Mouse (Mus musculus) left cerebral cortex, adult 2 months (tissue): ENCODE data around the gene Sv2c. TPM values are rescaled to one million over a fixed set of nuclear protein-coding genes. Genes with fewer than 3 reads are reported as not detected.

ENCODE experiments used
- DNase-seq, 2 experiments: peaks; one replicate each; pipeline ENCODE4 v3.0.0; 2021 to 2022; ENCODE audit warnings: low spot score in 2 of 2, mixed read lengths in 1 of 2; ENCODE audit errors: extremely low spot score in 1 of 2
- H3K27ac ChIP-seq: fragments of 200-600 bp; 2 replicates; pipeline ENCODE4 v1.8.1; 2022
- H3K4me3 ChIP-seq: fragments of 200-600 bp; 2 replicates; pipeline ENCODE4 v1.8.1; 2022
- CTCF ChIP-seq: fragments of 200-600 bp; IDR thresholded peaks from 2 replicates; pipeline ENCODE4 v1.8.1; 2022; ENCODE audit warnings: antibody characterized with exemption, mild to moderate bottlenecking, moderate library complexity
- intact Hi-C: fragments of 180-260 bp; cut with DNase I; formaldehyde crosslinking; loops from one replicate; pipeline ENCODE4 v1.15.1; 2025
- long read RNA-seq, 2 experiments: library from polyadenylated mRNA; stranded (forward); transcript quantifications; one replicate each; pipeline ENCODE4 v2.0.0; 2021; ENCODE audit warnings: borderline mapping rate in 2 of 2
- total RNA-seq, 2 experiments: library from RNA; stranded (reverse); gene quantifications; 2 replicates each; pipeline ENCODE4 v1.2.3; 2021

The Sv2c gene
- 10 to 100 TPM; 28.0 to 33.8 TPM for total RNA-seq
- long read RNA-seq, experiment 1, full-length matches to known transcripts, result 7 of 11 reads
- long read RNA-seq, experiment 1, partial matches to known transcripts, result 1 of 11 reads
- long read RNA-seq, experiment 1, other reads (novel, unspliced or antisense), result 3 of 11 reads
- long read RNA-seq, experiment 2, full-length matches to known transcripts, result 5 of 11 reads
- long read RNA-seq, experiment 2, partial matches to known transcripts, result 1 of 11 reads
- long read RNA-seq, experiment 2, other reads (novel, unspliced or antisense), result 5 of 11 reads

DNA sequence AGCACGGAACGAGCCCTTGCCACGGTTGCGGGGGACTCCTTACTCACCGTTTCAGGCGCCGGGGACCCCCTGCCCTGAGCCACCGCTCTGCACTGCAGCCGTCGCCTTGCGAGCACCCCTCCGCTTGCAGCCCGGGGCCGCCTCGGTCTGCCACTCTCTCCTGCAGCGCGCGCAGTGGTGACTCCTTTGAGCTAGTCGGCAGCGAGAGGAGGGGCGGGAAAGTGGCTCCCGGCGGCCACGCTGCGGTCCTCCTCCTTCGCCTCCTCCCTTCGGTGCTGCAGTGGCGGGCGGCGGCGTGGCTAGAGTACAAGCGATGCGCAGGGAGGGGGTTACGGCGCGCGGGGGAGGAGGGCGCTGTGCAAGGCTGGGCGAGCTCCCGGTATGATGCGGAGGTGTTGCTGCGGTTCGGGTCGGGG lies at the start of gene Sv2c:
TSS of gene Sv2c (minus strand) at position 177 of the 416 bp plus-strand sequence.
- peak; percentile 70 to 78 for DNase-seq
- no peak within 1 kb of the TSS for H3K27ac ChIP-seq
- intact Hi-C loops, result loop anchor here (2.0 to 5.0 kb wide), 2 partner anchors 42 to 255 kb away; partner anchors contain the start of gene Poc5
- TF ChIP-seq CTCF, result no peak
- peak within 1 kb of the TSS; percentile 49 for H3K4me3 ChIP-seq

DNA sequence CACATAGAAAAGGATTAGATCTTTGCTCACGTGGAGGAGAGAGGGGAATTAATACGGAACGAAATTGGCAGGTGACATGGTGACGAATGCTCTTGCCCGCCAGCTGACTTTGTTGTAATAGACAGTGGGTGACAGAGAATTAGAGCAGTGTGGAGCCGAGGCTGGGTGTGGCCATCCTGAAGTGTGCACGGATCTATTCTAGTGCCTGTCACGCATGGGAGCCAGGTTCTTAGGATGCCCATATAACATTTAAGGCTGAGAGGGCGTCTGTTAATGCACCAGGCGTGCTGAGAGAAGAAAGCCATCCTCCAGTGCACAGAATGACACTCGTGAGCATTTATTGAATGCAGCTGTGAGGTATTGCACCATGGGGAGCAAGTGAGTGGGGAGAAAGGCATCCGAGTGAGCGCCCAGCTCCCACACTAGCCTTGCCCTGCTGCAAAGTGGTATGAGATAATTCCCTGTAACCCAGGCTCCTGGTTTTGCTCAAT lies 48.3 kb upstream of the Sv2c start:
- no peak overlapping the region for H3K4me3 ChIP-seq
- no peak for DNase-seq
- no peak overlapping the region for H3K27ac ChIP-seq
- TF ChIP-seq CTCF, result no peak
- intact Hi-C loops, result no loop called here

- no peak overlapping the region for H3K4me3 ChIP-seq
- TF ChIP-seq CTCF, result no peak
- intact Hi-C loops, result loop anchor here (2.0 kb wide), 1 partner anchor 43 kb away; the partner anchor contains the start of gene Sv2c
- DNase-seq, result peak; percentile 28 to 48
- H3K27ac ChIP-seq, result no peak overlapping the region
Observed at GRCm38 (mm10) chr13:96175591-96176212, 43.3 kb upstream of the Sv2c start.

- intact Hi-C loops, result loop anchor here (2.0 kb wide), 1 partner anchor 41 kb away; the partner anchor contains the start of gene Sv2c
- Histone ChIP-seq H3K4me3 (no peak overlapping the region), H3K27ac (no peak overlapping the region)
- TF ChIP-seq CTCF, result no peak
- no peak for DNase-seq
Observed at GRCm38 (mm10) chr13:96173686-96174085, 41.3 kb upstream of the Sv2c start.

DNA sequence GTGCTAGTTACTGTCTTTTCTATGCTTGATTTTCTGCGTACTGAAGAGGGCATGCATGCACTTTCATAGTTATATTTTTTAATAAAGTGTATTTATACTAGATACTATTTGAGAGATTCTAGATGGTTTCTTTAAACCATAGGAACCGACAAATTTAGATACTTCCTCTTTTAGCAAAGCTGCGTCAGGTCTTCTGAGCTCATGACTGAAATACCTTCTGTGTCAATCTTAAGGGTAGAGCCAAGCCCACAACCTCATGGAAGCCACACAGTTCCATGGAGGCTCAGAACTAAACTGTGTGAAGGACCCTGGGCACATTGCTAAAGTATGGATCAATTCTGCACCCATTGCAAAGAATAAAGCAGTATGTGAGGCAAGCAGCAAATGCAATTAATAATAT lies 39.9 kb upstream of the Sv2c start:
- Histone ChIP-seq H3K4me3 (no peak overlapping the region), H3K27ac (no peak overlapping the region)
- DNase-seq, result no peak
- TF ChIP-seq CTCF, result no peak
- intact Hi-C loops, result no loop called here

DNA sequence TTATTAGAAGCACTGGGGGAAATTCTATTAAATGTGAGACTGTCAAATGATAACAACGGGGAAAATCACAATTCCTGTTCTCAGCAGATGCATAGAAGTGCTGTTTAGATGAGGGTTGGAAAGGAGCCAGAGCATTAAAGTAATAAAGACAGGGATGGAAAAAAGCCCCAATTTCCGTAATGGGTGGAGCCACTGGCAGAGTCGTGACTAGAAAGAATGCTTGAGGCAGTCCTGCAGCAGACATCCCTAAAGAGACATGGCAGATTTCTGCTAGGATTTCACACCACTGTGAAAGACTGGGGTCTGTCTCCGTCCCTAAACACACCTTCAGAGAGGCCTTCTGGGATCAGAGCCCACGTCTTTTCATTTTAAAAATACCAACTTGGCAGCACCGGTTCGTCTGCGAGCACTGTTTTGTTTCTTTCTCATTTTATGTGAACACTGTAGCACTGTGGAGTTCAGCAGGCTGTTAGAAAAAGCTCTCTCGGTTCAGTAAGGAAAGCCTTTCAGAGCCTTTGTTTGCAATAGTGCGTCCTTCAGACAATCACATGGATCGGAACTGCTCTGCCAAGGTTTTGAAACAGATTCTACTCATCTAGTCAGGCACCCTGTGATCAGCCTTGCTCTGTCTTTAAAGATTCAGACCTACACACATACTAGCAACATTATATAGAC lies 36.8 kb upstream of the Sv2c start:
- intact Hi-C loops, result no loop called here
- DNase-seq, result no peak
- TF ChIP-seq CTCF, result no peak
- H3K27ac ChIP-seq, result no peak overlapping the region
- H3K4me3 ChIP-seq, result no peak overlapping the region

DNA sequence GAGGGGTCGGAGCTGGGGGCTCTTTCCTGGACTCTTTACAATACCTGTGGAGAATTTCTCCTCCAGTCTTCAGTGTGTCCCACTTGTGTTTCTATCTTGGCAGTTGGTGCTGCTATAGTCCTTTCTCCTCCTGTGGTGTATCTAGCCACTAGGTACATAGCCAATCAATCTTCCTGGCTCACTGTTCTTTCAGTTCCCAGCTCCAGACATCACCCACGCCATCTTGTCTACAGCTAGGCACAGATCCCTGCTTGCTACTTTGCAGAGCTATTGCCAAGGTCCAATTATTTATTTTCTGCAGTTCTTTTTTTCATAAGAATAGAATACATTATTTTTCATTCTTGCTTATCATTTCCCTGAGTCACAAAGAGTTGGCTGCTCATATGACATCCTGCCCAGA lies 34.2 kb upstream of the Sv2c start:
- H3K27ac ChIP-seq, result no peak overlapping the region
- TF ChIP-seq CTCF, result no peak
- no peak overlapping the region for H3K4me3 ChIP-seq
- DNase-seq, result no peak
- intact Hi-C loops, result no loop called here

DNA sequence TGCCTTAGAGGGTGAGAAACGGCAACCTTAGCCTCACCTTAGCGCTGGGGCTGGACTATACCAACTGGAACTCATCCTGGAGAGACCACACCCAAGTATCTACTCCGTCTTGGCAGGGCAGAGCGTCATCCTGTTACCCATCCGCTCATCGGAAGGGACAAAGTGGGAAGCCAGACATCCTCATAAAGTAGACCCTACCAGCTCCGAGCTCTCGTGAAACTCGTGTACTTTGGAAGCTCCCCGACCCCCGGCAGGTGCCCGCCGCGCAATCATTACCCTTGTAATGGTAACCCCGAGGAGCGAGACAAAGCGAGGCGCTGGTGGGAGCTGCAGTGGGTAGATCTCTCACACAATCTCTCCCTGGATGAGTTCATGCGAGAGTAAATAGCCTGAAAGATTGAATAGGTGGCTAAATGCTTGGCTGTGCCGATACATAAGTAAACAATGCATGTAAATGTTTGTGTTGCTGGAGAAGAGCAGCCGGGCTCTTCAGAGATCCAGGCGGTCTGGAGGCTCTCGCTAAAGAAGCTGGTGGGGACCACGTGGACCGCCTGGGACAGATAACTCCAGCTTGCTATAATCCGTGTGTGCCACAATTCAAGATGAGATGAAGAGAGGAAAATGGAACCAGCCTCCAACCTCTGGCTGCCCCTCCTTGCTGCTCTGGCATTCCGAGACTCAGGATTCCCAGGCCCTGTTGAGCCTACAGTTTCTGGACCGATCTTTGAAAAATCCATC lies 1.2 kb upstream of the Sv2c start:
- peak in 1 of 2 experiments; percentile 17 for DNase-seq
- TF ChIP-seq CTCF, result no peak
- Histone ChIP-seq H3K27ac (no peak overlapping the region), H3K4me3 (peak overlapping the region; percentile 31; the same call in 1 of the 2 replicates)
- intact Hi-C loops, result loop anchor here (2.0 to 5.0 kb wide), 2 partner anchors 41 to 254 kb away; partner anchors contain the start of gene Poc5

DNA sequence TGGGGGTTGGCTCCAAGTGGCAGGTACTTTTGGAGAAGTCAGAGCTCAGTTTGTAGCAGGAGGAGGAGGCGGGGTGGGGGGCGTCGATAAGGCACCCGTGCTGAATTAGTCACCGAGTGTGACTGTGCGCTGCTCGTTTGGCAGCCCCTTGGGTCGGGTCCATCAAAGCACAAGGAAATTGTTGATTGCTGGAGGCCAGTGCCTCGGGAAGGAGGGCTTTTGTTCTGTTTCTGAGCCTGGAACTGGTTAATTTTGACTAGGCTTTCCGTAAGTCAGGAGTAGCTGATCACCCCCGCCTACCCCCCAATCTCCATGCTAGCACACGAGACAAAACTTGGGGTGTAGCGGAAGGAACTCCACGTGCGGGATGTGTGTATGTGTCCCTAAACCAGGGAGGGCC lies 456 bp upstream of the Sv2c start:
- DNase-seq, result no peak
- Histone ChIP-seq H3K4me3 (peak overlapping the region; percentile 49), H3K27ac (no peak overlapping the region)
- no peak for TF ChIP-seq CTCF
- intact Hi-C loops, result loop anchor here (2.0 to 5.0 kb wide), 2 partner anchors 42 to 254 kb away; partner anchors contain the start of gene Poc5

DNA sequence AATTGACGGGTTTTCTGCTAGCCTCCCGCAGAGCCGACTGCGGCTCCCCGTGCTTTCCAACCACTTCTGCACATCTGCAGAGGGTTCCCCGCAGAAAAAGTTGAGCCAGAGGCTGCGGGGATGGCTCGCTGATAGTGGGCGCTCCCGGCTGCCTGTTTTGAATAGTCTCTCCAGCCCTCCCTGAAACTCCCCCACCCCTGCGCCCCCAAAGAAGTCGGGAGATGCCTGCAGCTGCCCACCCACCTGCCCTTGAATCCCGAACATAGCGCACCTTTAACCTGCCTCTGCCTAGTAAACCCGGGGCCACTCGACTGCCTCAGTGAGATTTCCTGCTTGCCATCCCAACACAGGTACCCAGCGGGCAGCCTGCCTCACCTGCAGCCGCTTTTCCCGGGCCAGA lies 466 bp downstream of the Sv2c start:
- Histone ChIP-seq H3K4me3 (peak overlapping the region; percentile 49), H3K27ac (no peak overlapping the region)
- intact Hi-C loops, result loop anchor here (1.0 to 5.0 kb wide), 3 partner anchors 43 to 255 kb away; partner anchors contain the start of gene Poc5
- TF ChIP-seq CTCF, result no peak
- DNase-seq, result peak in 1 of 2 experiments; percentile 12

GRCm38 (mm10) chr13:96131050-96131449 lies 1.3 kb downstream of the Sv2c start:
- Histone ChIP-seq H3K4me3 (peak overlapping the region; percentile 45), H3K27ac (no peak overlapping the region; the same call in 1 of the 2 replicates)
- intact Hi-C loops, result loop anchor here (1.0 to 5.0 kb wide), 2 partner anchors 120 to 256 kb away; partner anchors contain the start of gene Poc5
- DNase-seq, result peak; percentile 63 to 75
- TF ChIP-seq CTCF, result no peak
